Mouse (Mus musculus) liver, postnatal 0 days (tissue): ENCODE data around the gene Gm49322.

Experiments used
- CTCF ChIP-seq: sonication (generic); IDR thresholded peaks from 2 replicates; pipeline ENCODE4 v1.5.1; 2016; ENCODE audit warnings: antibody characterized with exemption, low read depth
- EP300 ChIP-seq: IDR thresholded peaks from 2 replicates; pipeline ENCODE4 v1.6.1; 2016; ENCODE audit warnings: antibody characterized with exemption, low read depth, mild to moderate bottlenecking

DNA sequence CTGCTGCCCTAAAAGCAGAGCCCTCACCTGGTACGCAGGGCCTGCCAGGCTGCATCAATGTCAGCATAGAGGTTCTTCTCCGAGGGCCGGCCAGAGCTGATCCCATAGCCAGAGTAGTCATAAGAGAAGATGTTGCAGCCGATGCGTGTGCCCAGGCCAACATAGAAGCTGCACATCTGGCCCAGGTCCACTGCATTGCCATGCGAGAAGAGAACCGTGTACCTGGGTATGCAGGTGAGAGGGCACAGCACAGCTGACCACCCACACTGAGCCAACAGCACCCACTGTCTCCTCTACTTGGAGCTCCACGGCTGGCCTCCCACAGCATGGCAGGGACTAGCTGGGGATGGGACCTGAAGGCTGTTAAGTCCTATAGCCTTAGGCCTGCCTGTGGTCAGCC is 20.2 kb upstream of the Gm49322 start:
- TF ChIP-seq CTCF, result no peak
- no peak for TF ChIP-seq EP300
